9 mouse cellular contexts compared by ENCODE assay signal in the genomic region with DNA sequence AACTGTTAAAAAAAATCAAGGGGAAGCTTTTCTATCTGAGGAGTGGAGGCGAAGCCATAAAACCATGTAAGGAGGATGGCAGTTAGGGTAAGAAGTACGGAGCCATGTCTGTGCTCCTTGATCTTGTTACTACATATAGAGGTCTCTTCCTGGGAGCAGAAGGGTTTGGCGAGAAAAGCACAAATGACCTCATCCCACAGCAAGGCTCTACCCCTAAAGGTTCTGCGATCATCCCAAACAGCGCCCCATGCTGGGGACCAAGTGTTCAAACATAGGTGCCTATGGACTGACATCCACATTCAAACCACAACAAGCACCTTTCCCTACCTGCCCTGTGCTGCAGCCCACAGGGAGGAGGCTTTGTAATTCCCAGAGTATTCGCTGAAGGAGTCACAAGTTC. TPM values are rescaled to one million over a fixed set of nuclear protein-coding genes. Genes with fewer than 3 reads are reported as not detected.
DNase-seq lines count a peak whose midpoint lies in the region; TF ChIP-seq lines count a peak whose summit lies in the region.
"Had no signal": no experiment of that assay in that cellular context is flagged by ENCODE, and none has a peak within 500 bp of the region (broad histone marks: within the 10 kb centered on the region; RNA-seq: fewer than 3 reads in every experiment).

No protein-coding gene starts in this region.

- WGBS in embryonic facial prominence, embryonic 10.5 days = 46% methylated on average over 6 of the region's 6 CpGs
- WGBS in midbrain, embryonic 10.5 days = 46% methylated on average over 6 of the region's 6 CpGs

- no peaks in the 10 kb centered on the region for H3K9me3 ChIP-seq in embryonic facial prominence, embryonic 10.5 days
- H3K9me3 ChIP-seq in midbrain, embryonic 10.5 days (replicated peaks) = no peaks in the 10 kb centered on the region

- H3K27me3 ChIP-seq in embryonic facial prominence, embryonic 10.5 days (replicated peaks; ENCODE audit: low read depth, poor library complexity, severe bottlenecking) = no peaks in the 10 kb centered on the region
- no peaks in the 10 kb centered on the region for H3K27me3 ChIP-seq in midbrain, embryonic 10.5 days (ENCODE audit: low read depth, poor library complexity, severe bottlenecking)
- no peaks in the 10 kb centered on the region for H3K27me3 ChIP-seq in testis, adult 2 months (ENCODE audit: control insufficient read depth, insufficient read depth, low read length)

- intact Hi-C loops in heart, postnatal 14 days (cut with DNase I) = loop anchor here (5.0 kb wide), 1 partner anchor 208 kb away; no protein-coding TSS in a partner anchor

- TF ChIP-seq CTCF in testis, adult 2 months (IDR thresholded peaks at IDR 0.05; ENCODE audit: control insufficient read depth, insufficient read depth, insufficient replicate concordance, low read depth, low read length) = no peak

- no peaks in the 10 kb centered on the region for H3K4me1 ChIP-seq in embryonic facial prominence, embryonic 10.5 days
- H3K4me1 ChIP-seq in midbrain, embryonic 10.5 days = peaks cover 2% of the 10 kb centered on the region; the same call in 1 of the 2 replicates
- H3K4me1 ChIP-seq in testis, adult 2 months (ENCODE audit: control insufficient read depth, insufficient read depth, low read length) = no peaks in the 10 kb centered on the region; the same call in 1 of the 2 replicates

- no peak for TF ChIP-seq POLR2A in testis, adult 2 months (IDR thresholded peaks at IDR 0.05; ENCODE audit: control insufficient read depth, low read depth, low read length)

- H3K27ac ChIP-seq in embryonic facial prominence, embryonic 10.5 days (replicated peaks) = no peak overlapping the region
- no peak overlapping the region for H3K27ac ChIP-seq in midbrain, embryonic 10.5 days (replicated peaks)
- H3K27ac ChIP-seq in testis, adult 2 months (ENCODE audit: control insufficient read depth, insufficient read depth, low read depth, low read length) = no peak overlapping the region

- peak; percentile 23 for DNase-seq in gastrocnemius, adult 18-20 months (ENCODE audit: low spot score)
- DNase-seq in gastrocnemius, postnatal 25 days = no peak
- peak; percentile 70 for DNase-seq in ES-CJ7 (ENCODE audit: low read depth, low spot score)
- DNase-seq in embryonic facial prominence, embryonic 10.5 days (ENCODE audit: low spot score) = no peak
- peak; percentile 35 to 46 for DNase-seq in heart, postnatal 14 days
- peak; percentile 12 for DNase-seq in kidney, postnatal 14 days
- peak; percentile 21 for DNase-seq in midbrain, embryonic 10.5 days (ENCODE audit: low spot score)

- no peaks in the 10 kb centered on the region for H3K36me3 ChIP-seq in embryonic facial prominence, embryonic 10.5 days (replicated peaks)
- no peaks in the 10 kb centered on the region for H3K36me3 ChIP-seq in midbrain, embryonic 10.5 days
- H3K36me3 ChIP-seq in testis, adult 2 months (ENCODE audit: control insufficient read depth, insufficient read depth, low read length) = no peaks in the 10 kb centered on the region

- H3K4me3 ChIP-seq in embryonic facial prominence, embryonic 10.5 days = peak overlapping the region; percentile 25
- peak overlapping the region; percentile 29 for H3K4me3 ChIP-seq in midbrain, embryonic 10.5 days
- H3K4me3 ChIP-seq in testis, adult 2 months (ENCODE audit: control insufficient read depth, low read depth, low read length) = peak overlapping the region; percentile 28; the same call in 1 of the 2 replicates

RNA-seq across cellular contexts. Expression of a gene that starts 21.8 kb away (rescaled TPM):
- total RNA-seq in gastrocnemius, adult 18-20 months (2021) = under 1 TPM; 0.43 to 0.59 TPM
- total RNA-seq in gastrocnemius, postnatal 25 days (2021) = under 1 TPM; 0.35 to 0.46 TPM
- polyA plus RNA-seq in embryonic facial prominence, embryonic 10.5 days (2016; fragmentation: Nextera tagmentation; extraction: Ambion mirVana) = not detected in 2 replicates
- total RNA-seq in heart, postnatal 14 days (2021) = 1 to 10 TPM in 1 of 2 experiments, under 1 TPM in 1; 0.69 to 1.3 TPM
- polyA plus RNA-seq in midbrain, embryonic 10.5 days (2016; fragmentation: Nextera tagmentation; extraction: Ambion mirVana) = not detected in 2 replicates
- 0.06 and 0.10 TPM in 2 replicates for polyA plus RNA-seq in testis, adult 2 months (2012; rRNA removed)

RNA-seq across cellular contexts. Expression of a gene that starts 38.3 kb away (rescaled TPM):
- not detected for total RNA-seq in gastrocnemius, adult 18-20 months (2021)
- not detected for total RNA-seq in gastrocnemius, postnatal 25 days (2021)
- not detected in 2 replicates for polyA plus RNA-seq in embryonic facial prominence, embryonic 10.5 days (2016; fragmentation: Nextera tagmentation; extraction: Ambion mirVana)
- not detected for total RNA-seq in heart, postnatal 14 days (2021)
- polyA plus RNA-seq in midbrain, embryonic 10.5 days (2016; fragmentation: Nextera tagmentation; extraction: Ambion mirVana) = not detected in 2 replicates
- polyA plus RNA-seq in testis, adult 2 months (2012; rRNA removed) = not detected in 2 replicates
- total RNA-seq: gastrocnemius, postnatal 4 days had no signal

RNA-seq across cellular contexts. Expression of a gene that starts 40.7 kb away (rescaled TPM):
- total RNA-seq in gastrocnemius, adult 18-20 months (2021) = 10 to 100 TPM; 17.6 to 29.5 TPM
- total RNA-seq in gastrocnemius, postnatal 25 days (2021) = 10 to 100 TPM; 24.7 to 26.6 TPM
- 0.41 and 0.57 TPM in 2 replicates for polyA plus RNA-seq in embryonic facial prominence, embryonic 10.5 days (2016; fragmentation: Nextera tagmentation; extraction: Ambion mirVana)
- 10 to 100 TPM; 34.1 to 38.4 TPM for total RNA-seq in heart, postnatal 14 days (2021)
- 0.58 and 0.68 TPM in 2 replicates for polyA plus RNA-seq in midbrain, embryonic 10.5 days (2016; fragmentation: Nextera tagmentation; extraction: Ambion mirVana)
- 3.8 and 4.0 TPM in 2 replicates for polyA plus RNA-seq in testis, adult 2 months (2012; rRNA removed)

Comparison
In these comparisons a context has a peak if more than half of its experiments do, and no peak if none do; other contexts are left out.
1. DNase-seq: peak in gastrocnemius, adult 18-20 months (single experiment), ES-CJ7 (single experiment), heart, postnatal 14 days (2 of 2), kidney, postnatal 14 days (single experiment) and midbrain, embryonic 10.5 days (single experiment); none in gastrocnemius, postnatal 25 days (single experiment) and embryonic facial prominence, embryonic 10.5 days (single experiment).
2. Peak in every context shown above with its lines, with median percentiles within 50 percentile points of each other: H3K4me3 ChIP-seq.